Mouse (Mus musculus) liver, embryonic 14.5 days (tissue): ENCODE results near the gene Magi3.

Source experiments
- CTCF ChIP-seq: IDR thresholded peaks from 2 replicates; pipeline ENCODE4 v1.5.1; 2016; ENCODE audit warnings: antibody characterized with exemption, low read depth, control low read depth
- EP300 ChIP-seq: IDR thresholded peaks from 2 replicates; pipeline ENCODE4 v1.6.1; 2016; ENCODE audit warnings: antibody characterized with exemption, low read depth

- TF ChIP-seq CTCF (no peak), EP300 (no peak)
Measured at GRCm38 (mm10) chr3:104239785-104240184, 19.6 kb upstream of the Magi3 start.
